Mouse (Mus musculus) spleen, postnatal 10 days (tissue): ENCODE measurements around the gene Trim40.
A peak's percentile ranks its signal among the peaks of the same experiment; 100 is the strongest.

Experiments
- DNase-seq, 2 experiments: peaks; one replicate each; pipeline ENCODE4 v3.0.0; 2021 to 2022; ENCODE audit warnings: low spot score in 2 of 2

Gene Trim40

DNA sequence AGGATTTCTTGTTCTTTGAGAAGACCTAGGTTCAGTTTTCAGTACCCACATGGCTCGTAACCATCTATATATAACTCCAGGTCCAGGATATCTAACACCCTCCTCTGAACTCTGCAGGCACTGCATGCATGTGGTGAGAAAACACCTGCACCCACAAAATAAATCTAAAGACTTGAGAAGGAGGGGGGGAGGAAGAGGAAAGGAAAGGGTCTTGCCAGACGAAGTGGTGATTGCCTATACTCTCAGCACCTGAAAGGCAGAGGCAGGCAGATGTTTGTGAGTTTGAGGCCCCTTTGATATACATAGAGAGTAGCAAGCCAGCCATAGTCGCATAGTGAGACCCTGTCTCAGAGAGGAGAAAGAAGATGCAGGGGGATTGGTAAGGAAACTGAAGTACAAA lies 50.0 kb downstream of the Trim40 start:
- DNase-seq: no peak

DNA sequence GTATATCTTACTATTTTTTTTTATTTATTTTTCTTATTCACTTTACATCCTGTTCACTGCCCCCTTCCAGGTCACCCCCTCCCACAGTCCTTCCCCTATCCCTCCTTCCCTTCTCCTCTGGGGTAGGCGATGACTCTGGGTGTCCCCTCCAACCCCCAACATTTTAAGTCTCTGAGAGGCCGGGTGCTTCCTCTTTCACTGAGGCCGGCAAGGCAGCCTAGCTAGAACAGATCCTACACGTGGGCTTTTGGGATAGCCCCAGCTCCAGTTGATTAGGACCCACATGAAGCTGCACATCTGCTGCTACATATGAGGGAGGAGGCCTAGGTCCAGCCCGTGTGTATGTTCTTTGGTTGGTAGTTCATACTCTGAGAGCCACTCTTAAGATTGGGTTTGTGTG lies 50.9 kb downstream of the Trim40 start:
- DNase-seq: no peak

DNA sequence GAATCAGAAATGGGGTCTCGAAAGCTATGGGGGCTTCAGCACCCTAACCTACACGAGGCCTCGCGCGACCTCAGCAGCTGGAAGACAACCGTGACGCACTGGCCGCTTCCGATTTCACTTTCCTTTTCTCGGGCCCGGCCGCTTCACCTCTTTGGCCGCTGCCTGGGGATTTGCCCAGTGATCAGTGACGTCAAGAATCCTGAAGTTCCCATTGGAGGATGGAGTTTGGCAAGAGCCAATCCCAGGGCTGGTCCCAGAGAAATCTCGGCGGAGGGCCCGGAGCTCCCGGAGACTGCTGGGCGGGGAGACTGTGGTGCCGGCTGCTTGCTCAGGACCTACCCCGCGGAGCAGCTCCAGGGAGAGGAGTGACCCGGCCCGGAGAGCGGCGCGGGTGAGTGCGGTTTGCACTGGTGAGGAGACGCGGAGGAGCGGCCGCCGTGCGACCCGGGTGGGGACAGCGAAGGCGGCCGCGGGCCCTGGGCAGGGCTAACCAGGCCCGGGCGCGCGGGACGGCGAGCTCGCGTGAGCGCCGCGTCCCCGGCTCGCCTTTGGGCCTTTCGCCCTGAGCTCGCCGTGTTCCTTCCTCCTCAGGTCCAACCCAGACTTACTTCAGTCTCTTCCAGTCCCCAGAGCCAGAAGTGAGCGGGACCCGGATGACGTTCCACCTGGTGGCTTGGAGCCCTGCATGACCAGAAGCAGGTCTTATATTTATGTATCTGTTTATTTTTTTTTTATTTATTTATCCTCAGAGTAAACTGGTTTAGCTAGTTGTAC lies 52.9 kb downstream of the Trim40 start, which contains the start of gene Trim26:
Gene Trim26 (plus strand): TSS at position 261 of the 774 bp plus-strand sequence.
- peak; percentile 96 to 98 for DNase-seq

DNA sequence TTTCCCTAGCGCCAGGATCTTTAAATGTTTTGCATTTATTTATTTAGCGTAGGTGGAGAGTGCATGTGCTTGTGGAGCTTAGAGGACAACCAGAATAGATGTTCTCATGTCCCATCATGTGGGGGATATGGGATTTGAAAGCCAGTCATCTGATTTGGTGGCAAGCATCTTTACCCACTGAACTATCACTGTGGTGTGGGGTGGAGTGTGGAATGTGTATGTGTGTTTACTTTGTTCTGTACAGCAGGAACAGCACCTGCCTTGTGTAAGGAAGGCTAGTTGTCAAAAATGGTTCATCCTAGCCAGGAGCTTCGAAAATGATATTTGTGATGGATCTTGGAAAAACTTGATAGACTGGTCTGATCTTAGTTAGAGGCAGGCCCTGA lies 53.5 kb downstream of the Trim40 start:
- DNase-seq: peak in 1 of 2 experiments; percentile 23

DNA sequence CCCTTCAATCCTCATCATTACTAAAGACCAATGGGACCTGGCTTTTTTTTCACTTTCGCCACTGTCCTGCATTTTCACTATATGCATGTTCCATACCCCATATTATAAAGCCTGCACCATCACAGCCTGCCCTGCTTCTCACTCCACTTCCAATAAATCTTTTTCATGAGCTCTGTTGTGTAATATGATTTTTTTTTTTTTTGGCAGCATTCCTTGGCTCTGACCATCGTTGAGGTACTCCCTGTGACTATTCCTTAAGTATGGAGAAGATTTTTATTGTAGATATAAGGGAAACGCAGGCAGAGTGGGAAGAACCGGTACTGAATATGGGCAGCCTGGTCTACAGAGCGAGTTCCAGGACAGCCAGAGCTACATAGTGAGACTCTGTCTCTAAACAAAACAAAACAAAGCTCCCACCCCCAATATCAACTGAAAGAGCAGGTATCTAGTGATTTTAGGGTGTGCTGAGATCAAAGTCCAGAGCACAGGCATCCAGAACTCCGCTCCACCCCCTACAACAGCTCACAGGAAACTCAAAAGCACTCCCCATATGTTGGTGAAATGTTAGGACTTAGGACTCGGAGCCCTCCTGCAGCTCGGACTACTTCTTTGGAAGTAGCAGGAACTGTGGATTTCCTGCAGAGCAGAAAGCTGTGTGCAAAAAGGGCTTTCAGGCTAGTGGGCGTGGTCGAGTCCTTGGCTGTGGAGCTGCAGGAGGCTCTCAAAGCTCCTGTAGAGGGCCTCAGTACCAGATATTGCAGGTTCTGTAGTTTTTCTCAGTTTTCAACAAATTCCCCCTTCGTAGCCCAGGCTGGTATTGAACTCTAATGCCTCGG lies 54.1 kb downstream of the Trim40 start:
- DNase-seq: peak; percentile 38 to 79

DNA sequence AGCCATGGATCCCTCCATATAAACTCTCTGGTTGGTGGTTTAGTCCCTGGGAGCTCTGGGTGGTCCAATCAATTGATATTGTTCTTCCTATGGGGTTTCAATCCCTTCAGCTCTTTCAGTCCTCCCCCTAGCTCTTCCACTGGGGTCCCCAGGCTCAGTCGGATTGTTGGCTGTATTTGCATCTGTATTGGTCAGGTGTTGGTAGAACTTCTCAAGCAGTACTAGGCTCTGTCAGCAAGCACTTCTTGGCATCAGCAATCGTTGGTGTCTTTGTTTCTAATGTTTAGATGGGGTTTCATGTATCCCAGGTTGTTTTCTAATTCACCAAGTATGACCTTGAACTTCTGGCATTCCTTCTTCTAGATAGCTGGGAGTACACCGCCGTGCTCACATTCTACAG lies 57.2 kb downstream of the Trim40 start:
- no peak for DNase-seq
